Mouse (Mus musculus): ENCODE results near the gene Scube2.

- TF ChIP-seq TAL1 (IDR thresholded peaks at IDR 0.05; ENCODE audit: low read length) (no peak), MEF2A (IDR thresholded peaks at IDR 0.05; ENCODE audit: extremely low read depth, insufficient replicate concordance, low read depth, low read length, poor library complexity, severe bottlenecking) (no peak), POLR2A (IDR thresholded peaks at IDR 0.05; ENCODE audit: control insufficient read depth in 1 of 2, insufficient read depth in 1 of 2, low read depth in 1 of 2, low read length in 2 of 2, poor library complexity in 1 of 2) (no peak), KAT2A (conservative IDR thresholded peaks at IDR 0.05; ENCODE audit: low read depth, low read length) (no peak), MAFK (IDR thresholded peaks at IDR 0.05; ENCODE audit: borderline replicate concordance, low read depth, low read length) (no peak), ELF1 (IDR thresholded peaks at IDR 0.05; ENCODE audit: low read depth, low read length) (no peak), MYB (IDR thresholded peaks at IDR 0.05; ENCODE audit: low read depth, low read length) (no peak), CTCF (IDR thresholded peaks at IDR 0.05 in 2 of 3, conservative IDR thresholded peaks at IDR 0.05 in 1 of 3; ENCODE audit: control insufficient read depth in 1 of 3, insufficient read depth in 1 of 3, low read depth in 2 of 3, low read length in 3 of 3, poor library complexity in 1 of 3, severe bottlenecking in 1 of 3) (no peak), POLR2AphosphoS2 (IDR thresholded peaks at IDR 0.05; ENCODE audit: low read length) (no peak), ZKSCAN1 (IDR thresholded peaks at IDR 0.05; ENCODE audit: low read depth, low read length) (no peak)
Measured at GRCm38 (mm10) chr7:109807616-109808485, 57.6 kb downstream of the Scube2 start.
